Comparison of ENCODE assay signal across 17 mouse cellular contexts in genomic region chr1:34822746-34823145, GRCm38 (mm10).
"Had no signal": no experiment of that assay in that cellular context is flagged by ENCODE, and none has a peak within 500 bp of the region (broad histone marks: within the 10 kb centered on the region; RNA-seq: fewer than 3 reads in every experiment).

No protein-coding gene starts in this region.

- H3K27ac ChIP-seq: midbrain, embryonic 13.5 days; midbrain, embryonic 15.5 days; neural tube, embryonic 13.5 days; neural tube, embryonic 15.5 days; stomach, embryonic 15.5 days; stomach, postnatal 0 days had no signal

- H3K4me3 ChIP-seq: megakaryocyte, embryonic 14.5 days; midbrain, embryonic 13.5 days; midbrain, embryonic 15.5 days; myocyte; neural tube, embryonic 13.5 days; neural tube, embryonic 15.5 days; stomach, embryonic 15.5 days had no signal

- H3K4me2 ChIP-seq: lung, embryonic 14.5 days; midbrain, embryonic 11.5 days; midbrain, embryonic 13.5 days; midbrain, embryonic 15.5 days; neural tube, embryonic 13.5 days; neural tube, embryonic 15.5 days; stomach, embryonic 15.5 days had no signal

- H3K27me3 ChIP-seq: megakaryocyte, embryonic 14.5 days; midbrain, embryonic 13.5 days; midbrain, embryonic 15.5 days; neural tube, embryonic 13.5 days; neural tube, embryonic 15.5 days; stomach, embryonic 15.5 days had no signal

- H3K4me1 ChIP-seq: midbrain, embryonic 13.5 days; midbrain, embryonic 15.5 days; stomach, embryonic 15.5 days had no signal

- H3K9ac ChIP-seq: lung, embryonic 14.5 days; midbrain, embryonic 13.5 days; midbrain, embryonic 15.5 days; neural tube, embryonic 13.5 days; neural tube, embryonic 15.5 days; stomach, embryonic 15.5 days had no signal

- H3K9me3 ChIP-seq: megakaryocyte, embryonic 14.5 days; midbrain, embryonic 13.5 days; midbrain, embryonic 15.5 days; neural tube, embryonic 13.5 days; neural tube, embryonic 15.5 days; stomach, embryonic 15.5 days had no signal

- DNase-seq: lung, embryonic 14.5 days; retina, postnatal 1 day; right cerebral cortex, adult 18-20 months; right cerebral cortex, postnatal 25 days; right cerebral cortex, postnatal 4 days; thymus, adult 2 months; thymus, postnatal 25 days; thymus, postnatal 4 days had no signal

- ATAC-seq: midbrain, embryonic 13.5 days; midbrain, embryonic 15.5 days had no signal
